Mouse (Mus musculus) brown adipose tissue, adult 24 weeks (tissue): Measurements from ENCODE around the gene Med12l. TPM values are rescaled to one million over a fixed set of nuclear protein-coding genes. Genes with fewer than 3 reads are reported as not detected.
"Not testable (repeated sequence)": the region's sequence is repeated elsewhere in the genome, so short reads cannot be mapped to it uniquely, and the experiment has no call there.

Experiments used
- H3K27ac ChIP-seq: fragments of 200-500 bp; replicated peaks from 2 replicates; pipeline ENCODE4 v1.5.1; 2012; ENCODE audit warnings: low read depth, mild to moderate bottlenecking, low read length
- H3K4me1 ChIP-seq: fragments of 200-500 bp; 2 replicates; pipeline ENCODE4 v1.6.1; 2012; ENCODE audit warnings: low read length, mixed read lengths; ENCODE audit not compliant: control insufficient read depth, insufficient read depth, insufficient read length
- H3K4me3 ChIP-seq: fragments of 200-500 bp; 2 replicates; pipeline ENCODE4 v1.5.1; 2012; ENCODE audit warnings: low read depth, mild to moderate bottlenecking, low read length, moderate library complexity; ENCODE audit not compliant: insufficient read depth
- polyA plus RNA-seq: library from polyadenylated mRNA; stranded (reverse); fragments of >200 nt; gene quantifications from 2 replicates; pipeline ENCODE4 v1.2.4, GENCODE M21; 2012; ENCODE audit not compliant: missing spikeins, insufficient read depth, insufficient read length

The Med12l gene
- polyA plus RNA-seq, 1 experiment: 3.7 TPM

GRCm38 (mm10) chr3:59104462-59104861 is 98.8 kb downstream of the Med12l start:
- Histone ChIP-seq H3K4me1 (no peaks in the 10 kb centered on the region), H3K27ac (no peak overlapping the region), H3K4me3 (no peak overlapping the region)

GRCm38 (mm10) chr3:59107439-59107838 is 101.8 kb downstream of the Med12l start:
- H3K4me1 ChIP-seq: no peaks in the 10 kb centered on the region
- H3K4me3 ChIP-seq: no peak overlapping the region
- H3K27ac ChIP-seq: no peak overlapping the region

GRCm38 (mm10) chr3:59109834-59110233 is 104.2 kb downstream of the Med12l start:
- H3K27ac ChIP-seq, H3K4me1 ChIP-seq, H3K4me3 ChIP-seq: not testable (repeated sequence)

GRCm38 (mm10) chr3:59111944-59112343 is 106.3 kb downstream of the Med12l start:
- H3K4me3 ChIP-seq: no peak overlapping the region
- no peak overlapping the region for H3K27ac ChIP-seq
- peaks cover 4% of the 10 kb centered on the region; the same call in 1 of the 2 replicates for H3K4me1 ChIP-seq

GRCm38 (mm10) chr3:59113291-59113690 is 107.7 kb downstream of the Med12l start:
- H3K4me3 ChIP-seq, H3K4me1 ChIP-seq, H3K27ac ChIP-seq: not testable (repeated sequence)

GRCm38 (mm10) chr3:59113973-59114517 is 108.4 kb downstream of the Med12l start:
- Histone ChIP-seq H3K27ac (peak overlapping the region; percentile 12), H3K4me1 (peaks cover 4% of the 10 kb centered on the region; the same call in 1 of the 2 replicates), H3K4me3 (no peak overlapping the region)

GRCm38 (mm10) chr3:59121067-59121730 is 115.6 kb downstream of the Med12l start:
- Histone ChIP-seq H3K27ac (peak overlapping the region; percentile 69), H3K4me3 (no peak overlapping the region), H3K4me1 (no peaks in the 10 kb centered on the region)

- Histone ChIP-seq H3K4me1 (no peaks in the 10 kb centered on the region), H3K27ac (peak overlapping the region; percentile 8; the same call in 1 of the 2 replicates), H3K4me3 (no peak overlapping the region)
Observed at GRCm38 (mm10) chr3:59121780-59122449, 116.3 kb downstream of the Med12l start.

GRCm38 (mm10) chr3:59125022-59125421 is 119.4 kb downstream of the Med12l start:
- Histone ChIP-seq H3K4me3 (no peak overlapping the region), H3K27ac (no peak overlapping the region), H3K4me1 (no peaks in the 10 kb centered on the region)

GRCm38 (mm10) chr3:59125783-59126555 is 120.3 kb downstream of the Med12l start:
- Histone ChIP-seq H3K27ac (no peak overlapping the region), H3K4me1 (no peaks in the 10 kb centered on the region), H3K4me3 (no peak overlapping the region)

GRCm38 (mm10) chr3:59128681-59129080 is 123.1 kb downstream of the Med12l start:
- Histone ChIP-seq H3K4me3 (no peak overlapping the region), H3K4me1 (no peaks in the 10 kb centered on the region), H3K27ac (no peak overlapping the region)

- H3K27ac ChIP-seq: no peak overlapping the region
- no peaks in the 10 kb centered on the region for H3K4me1 ChIP-seq
- no peak overlapping the region for H3K4me3 ChIP-seq
Observed at GRCm38 (mm10) chr3:59129547-59129946, 123.9 kb downstream of the Med12l start.

- Histone ChIP-seq H3K4me1 (no peaks in the 10 kb centered on the region), H3K27ac (peak overlapping the region; percentile 68; the same call in 1 of the 2 replicates), H3K4me3 (peak overlapping the region; percentile 35; the same call in 1 of the 2 replicates)
Observed at GRCm38 (mm10) chr3:59130431-59130830, 124.8 kb downstream of the Med12l start.

GRCm38 (mm10) chr3:59131081-59131480 is 125.5 kb downstream of the Med12l start:
- H3K4me3 ChIP-seq: no peak overlapping the region
- H3K27ac ChIP-seq: no peak overlapping the region
- no peaks in the 10 kb centered on the region for H3K4me1 ChIP-seq

- H3K27ac ChIP-seq: no peak overlapping the region
- no peaks in the 10 kb centered on the region for H3K4me1 ChIP-seq
- no peak overlapping the region for H3K4me3 ChIP-seq
Observed at GRCm38 (mm10) chr3:59131966-59132365, 126.3 kb downstream of the Med12l start.
